Mouse (Mus musculus): ENCODE data around the gene Arid3a. TPM values are rescaled to one million over a fixed set of nuclear protein-coding genes. Genes with fewer than 3 reads are reported as not detected.
"Not testable (repeated sequence)": the region's sequence is repeated elsewhere in the genome, so short reads cannot be mapped to it uniquely, and the experiment has no call there.

Arid3a gene
- polyA plus RNA-seq, 1 experiment = 17.8 TPM

GRCm38 (mm10) chr10:79946752-79947322, 20.0 kb downstream of the Arid3a start:
- peaks cover 13% of the 10 kb centered on the region for H3K4me1 ChIP-seq (ENCODE audit: control insufficient read depth, insufficient read depth, low read length)
- no peak overlapping the region for H3K27ac ChIP-seq (ENCODE audit: insufficient read depth, low read depth, low read length)
- TF ChIP-seq POLR2A (IDR thresholded peaks at IDR 0.05; ENCODE audit: borderline replicate concordance, low read depth, low read length) = no peak
- TF ChIP-seq CTCF (IDR thresholded peaks at IDR 0.05; ENCODE audit: low read depth, low read length) = no peak
- H3K4me3 ChIP-seq (ENCODE audit: insufficient read depth, low read length) = no peak overlapping the region

GRCm38 (mm10) chr10:79947502-79947901, 20.7 kb downstream of the Arid3a start:
- no peak for TF ChIP-seq POLR2A (IDR thresholded peaks at IDR 0.05; ENCODE audit: borderline replicate concordance, low read depth, low read length)
- peaks cover 10% of the 10 kb centered on the region for H3K4me1 ChIP-seq (ENCODE audit: control insufficient read depth, insufficient read depth, low read length)

GRCm38 (mm10) chr10:79949873-79950272, 23.0 kb downstream of the Arid3a start:
- Histone ChIP-seq H3K4me3 (ENCODE audit: insufficient read depth, low read length) (no peak overlapping the region), H3K4me1 (ENCODE audit: control insufficient read depth, insufficient read depth, low read length) (peaks cover 10% of the 10 kb centered on the region), H3K27ac (ENCODE audit: insufficient read depth, low read depth, low read length) (no peak overlapping the region)
- TF ChIP-seq CTCF (IDR thresholded peaks at IDR 0.05; ENCODE audit: low read depth, low read length) = no peak
- TF ChIP-seq POLR2A (IDR thresholded peaks at IDR 0.05; ENCODE audit: borderline replicate concordance, low read depth, low read length) = no peak

More at GRCm38 (mm10) chr10:79947502-79947901, 20.7 kb downstream of the Arid3a start:
- Histone ChIP-seq H3K4me3 (ENCODE audit: insufficient read depth, low read length) (no peak overlapping the region), H3K27ac (ENCODE audit: insufficient read depth, low read depth, low read length) (no peak overlapping the region)

GRCm38 (mm10) chr10:79950661-79951060, 23.8 kb downstream of the Arid3a start:
- no peak overlapping the region for H3K4me3 ChIP-seq (ENCODE audit: insufficient read depth, low read length)
- TF ChIP-seq CTCF (IDR thresholded peaks at IDR 0.05; ENCODE audit: low read depth, low read length) = no peak
- no peak for TF ChIP-seq POLR2A (IDR thresholded peaks at IDR 0.05; ENCODE audit: borderline replicate concordance, low read depth, low read length)
- no peak overlapping the region for H3K27ac ChIP-seq (ENCODE audit: insufficient read depth, low read depth, low read length)
- peaks cover 6% of the 10 kb centered on the region; the same call in 1 of the 2 replicates for H3K4me1 ChIP-seq (ENCODE audit: control insufficient read depth, insufficient read depth, low read length)

- no peaks in the 10 kb centered on the region for H3K4me1 ChIP-seq (ENCODE audit: control insufficient read depth, insufficient read depth, low read length)
- H3K27ac ChIP-seq (ENCODE audit: insufficient read depth, low read depth, low read length) = no peak overlapping the region
- H3K4me3 ChIP-seq (ENCODE audit: insufficient read depth, low read length) = no peak overlapping the region
- peak; percentile 57 for TF ChIP-seq CTCF (IDR thresholded peaks at IDR 0.05; ENCODE audit: low read depth, low read length)
- TF ChIP-seq POLR2A (IDR thresholded peaks at IDR 0.05; ENCODE audit: borderline replicate concordance, low read depth, low read length) = no peak
Observed at GRCm38 (mm10) chr10:79953946-79954345, 27.1 kb downstream of the Arid3a start.

GRCm38 (mm10) chr10:79955691-79956090, 28.8 kb downstream of the Arid3a start:
- no peak overlapping the region for H3K4me3 ChIP-seq (ENCODE audit: insufficient read depth, low read length)
- no peaks in the 10 kb centered on the region for H3K4me1 ChIP-seq (ENCODE audit: control insufficient read depth, insufficient read depth, low read length)
- no peak for TF ChIP-seq CTCF (IDR thresholded peaks at IDR 0.05; ENCODE audit: low read depth, low read length)
- H3K27ac ChIP-seq (ENCODE audit: insufficient read depth, low read depth, low read length) = no peak overlapping the region

- Histone ChIP-seq H3K27ac (ENCODE audit: insufficient read depth, low read depth, low read length) (no peak overlapping the region), H3K4me3 (ENCODE audit: insufficient read depth, low read length) (no peak overlapping the region), H3K4me1 (ENCODE audit: control insufficient read depth, insufficient read depth, low read length) (peaks cover 4% of the 10 kb centered on the region)
- no peak for TF ChIP-seq CTCF (IDR thresholded peaks at IDR 0.05; ENCODE audit: low read depth, low read length)
- TF ChIP-seq POLR2A (IDR thresholded peaks at IDR 0.05; ENCODE audit: borderline replicate concordance, low read depth, low read length) = no peak
Observed at GRCm38 (mm10) chr10:79956643-79957154, 29.9 kb downstream of the Arid3a start.

- Histone ChIP-seq H3K27ac (ENCODE audit: insufficient read depth, low read depth, low read length) (no peak overlapping the region), H3K4me1 (ENCODE audit: control insufficient read depth, insufficient read depth, low read length) (peaks cover 5% of the 10 kb centered on the region), H3K4me3 (ENCODE audit: insufficient read depth, low read length) (no peak overlapping the region)
- TF ChIP-seq POLR2A (IDR thresholded peaks at IDR 0.05; ENCODE audit: borderline replicate concordance, low read depth, low read length) (no peak), CTCF (IDR thresholded peaks at IDR 0.05; ENCODE audit: low read depth, low read length) (peak; percentile 78; the same call in 1 of the 2 replicates)
Observed at GRCm38 (mm10) chr10:79958140-79958816, 31.4 kb downstream of the Arid3a start.

GRCm38 (mm10) chr10:79959412-79959811, 32.6 kb downstream of the Arid3a start:
- H3K27ac ChIP-seq (ENCODE audit: insufficient read depth, low read depth, low read length); H3K4me1 ChIP-seq (ENCODE audit: control insufficient read depth, insufficient read depth, low read length): not testable (repeated sequence)
- peak overlapping the region; percentile 25; the same call in 1 of the 2 replicates for H3K4me3 ChIP-seq (ENCODE audit: insufficient read depth, low read length)

- Histone ChIP-seq H3K4me1 (ENCODE audit: control insufficient read depth, insufficient read depth, low read length) (peaks cover 5% of the 10 kb centered on the region), H3K4me3 (ENCODE audit: insufficient read depth, low read length) (peak within 1 kb of the TSS; percentile 70), H3K27ac (ENCODE audit: insufficient read depth, low read depth, low read length) (peak within 1 kb of the TSS; percentile 78)
- TF ChIP-seq POLR2A (IDR thresholded peaks at IDR 0.05; ENCODE audit: borderline replicate concordance, low read depth, low read length) (no peak), CTCF (IDR thresholded peaks at IDR 0.05; ENCODE audit: low read depth, low read length) (peak; percentile 52; the same call in 1 of the 2 replicates)
Observed at GRCm38 (mm10) chr10:79959847-79960601, 33.2 kb downstream of the Arid3a start, which contains the start of gene Wdr18. Gene Wdr18 (plus strand): TSS chr10:79960152.

Measured in bone marrow macrophage, adult 2 months (primary cell).